Mouse (Mus musculus): ENCODE measurements around the gene Gch1.

DNA sequence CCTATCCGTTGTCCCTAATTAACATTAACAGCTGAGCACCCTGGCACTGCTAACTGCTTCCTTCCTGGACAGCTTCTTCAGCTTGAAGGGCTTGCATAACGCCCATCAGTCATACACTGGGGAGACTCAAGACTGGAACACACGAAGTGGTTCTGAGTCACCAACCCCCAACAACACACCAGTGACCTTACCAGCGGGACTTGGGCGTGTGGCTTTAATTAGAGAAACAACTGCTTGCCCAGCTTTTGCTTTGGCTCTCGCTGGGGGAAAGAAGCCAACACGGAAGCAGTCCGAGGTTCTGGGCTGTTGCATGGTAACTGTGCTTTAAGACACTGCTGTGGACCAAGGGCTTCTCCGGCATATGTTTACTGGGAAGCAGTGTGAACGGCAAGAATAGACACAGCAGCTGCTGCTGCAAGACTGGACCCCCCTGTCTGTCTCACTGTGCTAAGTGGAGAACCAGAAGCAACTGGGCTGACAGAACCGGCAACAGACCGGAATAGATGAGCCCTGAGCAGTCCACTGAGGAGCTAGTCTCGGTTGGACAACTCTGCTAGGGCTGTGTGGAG is 11.3 kb downstream of the Gch1 start:
- TF ChIP-seq EP300 (IDR thresholded peaks at IDR 0.05; ENCODE audit: low read depth): no peak
- no peak for TF ChIP-seq CTCF (IDR thresholded peaks at IDR 0.05; ENCODE audit: low read depth)
